Mouse (Mus musculus): Measurements from ENCODE around the gene Phrf1.

DNA sequence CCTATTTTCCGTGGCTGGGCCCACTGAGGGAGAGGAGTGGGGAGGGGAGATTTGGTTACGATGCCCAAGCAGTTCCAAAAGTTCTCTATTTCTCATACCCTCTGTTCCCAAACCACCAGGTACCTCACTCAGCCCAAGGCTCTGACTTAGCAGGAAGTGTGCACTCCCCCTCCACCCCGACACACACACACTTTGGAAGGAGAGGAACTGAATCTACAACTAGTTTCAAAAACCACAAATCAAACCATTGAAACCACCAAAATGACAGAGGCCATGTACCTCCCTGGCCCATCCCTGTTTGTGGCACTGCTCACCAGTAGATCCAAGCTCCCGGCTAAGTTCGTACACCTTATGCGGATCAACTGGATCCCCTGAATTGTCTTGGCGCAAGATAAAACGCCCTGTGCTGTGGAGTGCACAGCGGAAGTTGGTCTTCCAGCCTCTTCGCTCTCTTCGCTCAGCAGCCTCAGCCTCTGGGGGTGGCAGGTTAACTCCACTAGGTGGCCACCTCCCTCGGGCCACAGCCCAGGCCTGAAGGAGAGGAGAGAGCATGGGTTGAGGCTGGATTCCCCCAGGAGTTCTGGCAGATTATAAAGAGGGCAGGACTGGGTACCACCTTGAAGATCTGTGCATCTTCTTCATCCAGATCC lies 36.3 kb downstream of the Phrf1 start:
- TF ChIP-seq POLR2A (IDR thresholded peaks at IDR 0.05; ENCODE audit: insufficient read length, low read depth) (no peak), POLR2AphosphoS2 (IDR thresholded peaks at IDR 0.05; ENCODE audit: insufficient read length, low read depth) (peak; percentile 8), TCF12 (IDR thresholded peaks at IDR 0.05; ENCODE audit: insufficient read depth, poor library complexity, severe bottlenecking) (no peak), CEBPB (IDR thresholded peaks at IDR 0.05; ENCODE audit: insufficient read depth, poor library complexity, severe bottlenecking) (no peak), USF1 (IDR thresholded peaks at IDR 0.05; ENCODE audit: low read depth) (no peak), MAX (IDR thresholded peaks at IDR 0.05; ENCODE audit: low read depth) (no peak), MYOD1 (IDR thresholded peaks at IDR 0.05; ENCODE audit: control insufficient read depth in 1 of 3, insufficient read length in 2 of 3, low read depth in 2 of 3) (no peak), E2F4 (IDR thresholded peaks at IDR 0.05; ENCODE audit: insufficient read depth) (no peak), MYOG (IDR thresholded peaks at IDR 0.05; ENCODE audit: control insufficient read depth in 1 of 3, insufficient read depth in 1 of 3, insufficient read length in 2 of 3, low read depth in 2 of 3) (no peak), TCF3 (IDR thresholded peaks at IDR 0.05; ENCODE audit: insufficient read length, low read depth) (no peak), REST (IDR thresholded peaks at IDR 0.05; ENCODE audit: insufficient read depth, insufficient read length) (no peak)

Data from myocyte (in vitro differentiated cells).